Mouse (Mus musculus): ENCODE data around the gene Grin2d.

GRCm38 (mm10) chr7:45820913-45821312, 57.3 kb downstream of the Grin2d start:
- TF ChIP-seq CTCF (IDR thresholded peaks at IDR 0.05) (no peak), EP300 (IDR thresholded peaks at IDR 0.05) (no peak)

Data from lung, postnatal 0 days (tissue).